Comparison of ENCODE assay signal across 9 mouse cellular contexts in genomic region chr1:7010184-7010583, GRCm38 (mm10).
DNase-seq lines count a peak whose midpoint lies in the region; ATAC-seq and TF ChIP-seq lines count a peak whose summit lies in the region.
"Had no signal": no experiment of that assay in that cellular context is flagged by ENCODE, and none has a peak within 500 bp of the region (broad histone marks: within the 10 kb centered on the region; RNA-seq: fewer than 3 reads in every experiment).

No protein-coding gene starts in this region.

- H3K4me3 ChIP-seq in midbrain, embryonic 14.5 days (replicated peaks; ENCODE audit: low read depth, low read length), result no peak overlapping the region
- no peak overlapping the region for H3K4me3 ChIP-seq in midbrain, embryonic 15.5 days
- H3K4me3 ChIP-seq in lung, postnatal 0 days (ENCODE audit: low read depth, low read length), result no peak overlapping the region
- H3K4me3 ChIP-seq: embryonic facial prominence, embryonic 13.5 days; lung, embryonic 15.5 days had no signal

- peak; percentile 46 for DNase-seq in midbrain, embryonic 14.5 days
- peak; percentile 72 for DNase-seq in R1 (ENCODE audit: low read depth, low spot score)
- DNase-seq in cerebellum, postnatal 25 days, result peak; percentile 5 to 41
- peak; percentile 60 for DNase-seq in kidney, postnatal 10 days
- peak; percentile 45 for DNase-seq in lung, postnatal 0 days (ENCODE audit: low spot score)

- peak; percentile 69 for TF ChIP-seq CTCF in lung, postnatal 0 days (IDR thresholded peaks at IDR 0.05)

- no peaks in the 10 kb centered on the region for H3K4me1 ChIP-seq in midbrain, embryonic 14.5 days (ENCODE audit: control insufficient read depth, insufficient read depth, low read length)
- H3K4me1 ChIP-seq in midbrain, embryonic 15.5 days, result no peaks in the 10 kb centered on the region
- no peaks in the 10 kb centered on the region for H3K4me1 ChIP-seq in lung, postnatal 0 days (ENCODE audit: insufficient read depth, low read depth, low read length)
- H3K4me1 ChIP-seq: embryonic facial prominence, embryonic 13.5 days; lung, embryonic 15.5 days had no signal

- 24% methylated on average over 1 of the region's 1 CpGs for WGBS in midbrain, embryonic 14.5 days
- 31% methylated on average over 1 of the region's 1 CpGs for WGBS in midbrain, embryonic 15.5 days
- 13% methylated on average over 1 of the region's 1 CpGs for WGBS in lung, postnatal 0 days

- ATAC-seq in midbrain, embryonic 14.5 days (ENCODE audit: low FRiP score, low TSS enrichment), result no peak
- no peak for ATAC-seq in midbrain, embryonic 15.5 days (replicated peaks)
- ATAC-seq in lung, postnatal 0 days, result no peak
- no peak for ATAC-seq in monocyte, adult 5-6 weeks (replicated peaks; ENCODE audit: insufficient number of reproducible peaks, low FRiP score, low TSS enrichment, poor library complexity, severe bottlenecking)

- no peaks in the 10 kb centered on the region for H3K9me3 ChIP-seq in midbrain, embryonic 14.5 days (ENCODE audit: control insufficient read depth, low read length)
- H3K9me3 ChIP-seq in midbrain, embryonic 15.5 days, result no peaks in the 10 kb centered on the region
- no peaks in the 10 kb centered on the region for H3K9me3 ChIP-seq in lung, postnatal 0 days (ENCODE audit: low read length)
- H3K9me3 ChIP-seq: embryonic facial prominence, embryonic 13.5 days; lung, embryonic 15.5 days had no signal

- no peaks in the 10 kb centered on the region for H3K27me3 ChIP-seq in midbrain, embryonic 14.5 days (ENCODE audit: control insufficient read depth, insufficient read depth, low read length)
- H3K27me3 ChIP-seq in midbrain, embryonic 15.5 days (replicated peaks), result no peaks in the 10 kb centered on the region
- H3K27me3 ChIP-seq in lung, postnatal 0 days (replicated peaks; ENCODE audit: insufficient read depth, low read length), result no peaks in the 10 kb centered on the region
- H3K27me3 ChIP-seq: embryonic facial prominence, embryonic 13.5 days; lung, embryonic 15.5 days had no signal

- no peak overlapping the region for H3K9ac ChIP-seq in midbrain, embryonic 14.5 days (replicated peaks; ENCODE audit: low read length)
- no peak overlapping the region for H3K9ac ChIP-seq in midbrain, embryonic 15.5 days
- H3K9ac ChIP-seq in lung, postnatal 0 days (replicated peaks; ENCODE audit: low read depth), result no peak overlapping the region
- H3K9ac ChIP-seq: embryonic facial prominence, embryonic 13.5 days; lung, embryonic 15.5 days had no signal

- H3K36me3 ChIP-seq in midbrain, embryonic 14.5 days (ENCODE audit: control insufficient read depth, insufficient read depth, low read length), result no peaks in the 10 kb centered on the region
- no peaks in the 10 kb centered on the region for H3K36me3 ChIP-seq in midbrain, embryonic 15.5 days (replicated peaks)
- no peaks in the 10 kb centered on the region for H3K36me3 ChIP-seq in lung, postnatal 0 days (ENCODE audit: insufficient read depth, low read length)
- H3K36me3 ChIP-seq: embryonic facial prominence, embryonic 13.5 days; lung, embryonic 15.5 days had no signal

- H3K4me2 ChIP-seq in midbrain, embryonic 14.5 days (ENCODE audit: low read length), result no peak overlapping the region
- no peak overlapping the region for H3K4me2 ChIP-seq in midbrain, embryonic 15.5 days
- no peak overlapping the region for H3K4me2 ChIP-seq in lung, postnatal 0 days (replicated peaks; ENCODE audit: low read depth, low read length)
- H3K4me2 ChIP-seq: embryonic facial prominence, embryonic 13.5 days; lung, embryonic 15.5 days had no signal

- no peak overlapping the region for H3K27ac ChIP-seq in midbrain, embryonic 14.5 days (replicated peaks; ENCODE audit: low read depth, low read length)
- H3K27ac ChIP-seq in midbrain, embryonic 15.5 days, result no peak overlapping the region
- H3K27ac ChIP-seq in lung, postnatal 0 days (ENCODE audit: low read length), result no peak overlapping the region
- H3K27ac ChIP-seq: embryonic facial prominence, embryonic 13.5 days; lung, embryonic 15.5 days had no signal

- no peak for TF ChIP-seq EP300 in lung, postnatal 0 days (IDR thresholded peaks at IDR 0.05)
